8 mouse cellular contexts compared by ENCODE assay signal in genomic region chr13:32337735-32338512, GRCm38 (mm10). TPM values are rescaled to one million over a fixed set of nuclear protein-coding genes. Genes with fewer than 3 reads are reported as not detected.
DNase-seq lines count a peak whose midpoint lies in the region; ATAC-seq lines count a peak whose summit lies in the region.

No protein-coding gene starts in this region.

- peak; percentile 23 for ATAC-seq in common myeloid progenitor, adult 5-6 weeks (replicated peaks; ENCODE audit: low read depth, poor library complexity, severe bottlenecking)
- no peak for ATAC-seq in hindbrain, embryonic 15.5 days (ENCODE audit: low FRiP score, low read depth)
- ATAC-seq in midbrain, embryonic 15.5 days (replicated peaks) = no peak; the same call in 1 of the 2 replicates

- H3K9me3 ChIP-seq in hindbrain, embryonic 15.5 days = no peaks in the 10 kb centered on the region
- no peaks in the 10 kb centered on the region for H3K9me3 ChIP-seq in midbrain, embryonic 15.5 days

- H3K36me3 ChIP-seq in hindbrain, embryonic 15.5 days = 0 out of 2 replicates have a peak, but pooled peaks cover under 1% of the 10 kb centered on the region
- H3K36me3 ChIP-seq in midbrain, embryonic 15.5 days (replicated peaks) = no peaks in the 10 kb centered on the region

- H3K4me2 ChIP-seq in hindbrain, embryonic 15.5 days = peak overlapping the region; percentile 76
- H3K4me2 ChIP-seq in midbrain, embryonic 15.5 days = peak overlapping the region; percentile 74

- no peaks in the 10 kb centered on the region for H3K27me3 ChIP-seq in hindbrain, embryonic 15.5 days
- H3K27me3 ChIP-seq in midbrain, embryonic 15.5 days (replicated peaks) = no peaks in the 10 kb centered on the region

- H3K9ac ChIP-seq in hindbrain, embryonic 15.5 days = peak overlapping the region; percentile 83
- peak overlapping the region; percentile 93 for H3K9ac ChIP-seq in midbrain, embryonic 15.5 days

- WGBS in hindbrain, embryonic 15.5 days = 5% methylated on average over 32 of the region's 32 CpGs
- WGBS in midbrain, embryonic 15.5 days = 5% methylated on average over 31 of the region's 32 CpGs

- peak overlapping the region; percentile 81 for H3K27ac ChIP-seq in hindbrain, embryonic 15.5 days (replicated peaks)
- peak overlapping the region; percentile 80 for H3K27ac ChIP-seq in midbrain, embryonic 15.5 days

- H3K4me3 ChIP-seq in hindbrain, embryonic 15.5 days = peak overlapping the region; percentile 84
- peak overlapping the region; percentile 93 for H3K4me3 ChIP-seq in midbrain, embryonic 15.5 days

- H3K4me1 ChIP-seq in hindbrain, embryonic 15.5 days (replicated peaks) = peaks cover 13% of the 10 kb centered on the region
- H3K4me1 ChIP-seq in midbrain, embryonic 15.5 days = peaks cover 12% of the 10 kb centered on the region

- peak; percentile 9 for DNase-seq in ovary, postnatal 14 days (ENCODE audit: low spot score)
- no peak for DNase-seq in ovary, postnatal 36 days (ENCODE audit: low spot score)
- DNase-seq in frontal cortex, postnatal 25 days (ENCODE audit: low spot score in 2 of 2) = no peak
- DNase-seq in layer of hippocampus, postnatal 25 days (ENCODE audit: extremely low spot score in 1 of 2, low spot score in 1 of 2) = no peak
- DNase-seq in ovary, adult 18-20 months (ENCODE audit: low spot score) = no peak

RNA-seq across cellular contexts. Expression of gene Gmds, which starts 0.6 kb away (rescaled TPM):
- 25.3 and 26.3 TPM in 2 replicates for total RNA-seq in common myeloid progenitor, adult 5-6 weeks (2017)
- 37.2 and 38.1 TPM in 2 replicates for polyA plus RNA-seq in hindbrain, embryonic 15.5 days (2015; fragmentation: Nextera tagmentation; extraction: Ambion mirVana)
- 34.8 and 35.6 TPM in 2 replicates for polyA plus RNA-seq in midbrain, embryonic 15.5 days (2015; fragmentation: Nextera tagmentation; extraction: Ambion mirVana)
- 10 to 100 TPM; 12.7 to 16.5 TPM for total RNA-seq in layer of hippocampus, postnatal 25 days (2021)
